Mouse (Mus musculus) G1E (cell line): ENCODE measurements around the gene Fgfr2.

Source experiments
- CTCF ChIP-seq: IDR thresholded peaks from 2 replicates; pipeline ENCODE4 v1.5.1; 2012; ENCODE audit warnings: low read depth, low read length, inconsistent platforms, mixed read lengths
- GATA1 ChIP-seq: IDR thresholded peaks from 2 replicates; pipeline ENCODE4 v1.6.1; 2012; ENCODE audit warnings: borderline replicate concordance, low read length, inconsistent platforms, mixed read lengths
- GATA2 ChIP-seq: IDR thresholded peaks from 2 replicates; pipeline ENCODE4 v1.6.1; 2012; ENCODE audit warnings: low read depth, low read length, inconsistent platforms, borderline replicate concordance
- POLR2AphosphoS5 ChIP-seq: IDR thresholded peaks from 2 replicates; pipeline ENCODE4 v1.6.1; 2012; ENCODE audit warnings: low read depth, low read length, inconsistent platforms; ENCODE audit not compliant: insufficient replicate concordance
- TAL1 ChIP-seq: conservative IDR thresholded peaks from 2 replicates; pipeline ENCODE4 v1.6.1; 2012; ENCODE audit warnings: low read depth, low read length, inconsistent platforms, mixed read lengths

- TF ChIP-seq CTCF (no peak), TAL1 (no peak), GATA2 (no peak), POLR2AphosphoS5 (no peak), GATA1 (no peak)
Measured at GRCm38 (mm10) chr7:130860721-130861142, 2262.4 kb downstream of the Fgfr2 start.
